Mouse (Mus musculus): ENCODE measurements around the gene Aar2.

The Aar2 gene

GRCm38 (mm10) chr2:156617536-156617935, 70.2 kb downstream of the Aar2 start:
- DNase-seq (ENCODE audit: low read depth, low spot score): peak; percentile 37
